ENCODE assay signal across 9 mouse cellular contexts in genomic region chr9:15939594-15939993, GRCm38 (mm10).
DNase-seq lines count a peak whose midpoint lies in the region; ATAC-seq and TF ChIP-seq lines count a peak whose summit lies in the region.
"Had no signal": no experiment of that assay in that cellular context is flagged by ENCODE, and none has a peak within 500 bp of the region (broad histone marks: within the 10 kb centered on the region; RNA-seq: fewer than 3 reads in every experiment).

No protein-coding gene starts in this region.

- ATAC-seq in intestine, postnatal 0 days: no peak
- ATAC-seq in intestine, embryonic 15.5 days: no peak
- no peak for ATAC-seq in CD4-positive, CD25-positive, alpha-beta regulatory T cell, adult 4 months

- H3K9me3 ChIP-seq in intestine, postnatal 0 days (ENCODE audit: control insufficient read depth): no peaks in the 10 kb centered on the region
- H3K9me3 ChIP-seq in intestine, embryonic 15.5 days: no peaks in the 10 kb centered on the region
- H3K9me3 ChIP-seq in ES-Bruce4 (replicated peaks; ENCODE audit: control insufficient read depth, insufficient read depth, low read length, poor library complexity, severe bottlenecking): no peaks in the 10 kb centered on the region

- H3K4me1 ChIP-seq in intestine, postnatal 0 days (replicated peaks; ENCODE audit: control insufficient read depth, insufficient read depth, low read length): no peaks in the 10 kb centered on the region
- no peaks in the 10 kb centered on the region for H3K4me1 ChIP-seq in intestine, embryonic 15.5 days (replicated peaks)
- no peaks in the 10 kb centered on the region for H3K4me1 ChIP-seq in ES-Bruce4 (ENCODE audit: control insufficient read depth, insufficient read depth, low read length)

- no peak overlapping the region for H3K4me3 ChIP-seq in intestine, postnatal 0 days (ENCODE audit: low read depth, low read length)
- H3K4me3 ChIP-seq in intestine, embryonic 15.5 days (replicated peaks): no peak overlapping the region
- no peak overlapping the region for H3K4me3 ChIP-seq in ES-Bruce4 (ENCODE audit: low read depth, low read length)

- H3K9ac ChIP-seq in intestine, postnatal 0 days (ENCODE audit: low read depth, low read length): no peak overlapping the region
- no peak overlapping the region for H3K9ac ChIP-seq in intestine, embryonic 15.5 days
- H3K9ac ChIP-seq in ES-Bruce4 (ENCODE audit: low read depth, poor library complexity, severe bottlenecking): no peak overlapping the region

- no peak for TF ChIP-seq POLR2A in ES-Bruce4 (IDR thresholded peaks at IDR 0.05; ENCODE audit: insufficient read depth, low read length)

- no peaks in the 10 kb centered on the region for H3K36me3 ChIP-seq in intestine, postnatal 0 days (ENCODE audit: control insufficient read depth, insufficient read depth)
- H3K36me3 ChIP-seq in intestine, embryonic 15.5 days: no peaks in the 10 kb centered on the region
- no peaks in the 10 kb centered on the region for H3K36me3 ChIP-seq in ES-Bruce4 (ENCODE audit: control insufficient read depth, insufficient read depth, low read length, poor library complexity, severe bottlenecking)

- H3K4me2 ChIP-seq in intestine, postnatal 0 days (replicated peaks; ENCODE audit: low read depth): no peak overlapping the region
- no peak overlapping the region for H3K4me2 ChIP-seq in intestine, embryonic 15.5 days (replicated peaks)

- TF ChIP-seq CTCF in intestine, postnatal 0 days (IDR thresholded peaks at IDR 0.05; ENCODE audit: low read depth): peak; percentile 63
- TF ChIP-seq CTCF in ES-Bruce4 (IDR thresholded peaks at IDR 0.05; ENCODE audit: low read depth, low read length): peak; percentile 5

- H3K27ac ChIP-seq in intestine, postnatal 0 days (ENCODE audit: low read depth, low read length): no peak overlapping the region
- H3K27ac ChIP-seq in intestine, embryonic 15.5 days: no peak overlapping the region
- H3K27ac ChIP-seq in ES-Bruce4 (ENCODE audit: insufficient read depth, low read length): no peak overlapping the region

- WGBS in intestine, postnatal 0 days: 68% methylated on average over 2 of the region's 2 CpGs
- WGBS in intestine, embryonic 15.5 days: 56% methylated on average over 2 of the region's 2 CpGs

- TF ChIP-seq EP300 in ES-Bruce4 (IDR thresholded peaks at IDR 0.05; ENCODE audit: insufficient read depth, low read depth, low read length): no peak

- DNase-seq in 3T3-L1 (ENCODE audit: low read depth, low spot score): peak; percentile 1
- DNase-seq in embryo, embryonic 10.5 days (ENCODE audit: low spot score): peak; percentile 51
- DNase-seq in ovary, postnatal 36 days (ENCODE audit: low spot score): no peak
- DNase-seq in right cerebral cortex, postnatal 36 days (ENCODE audit: low spot score in 2 of 2): no peak
- DNase-seq: right cerebral cortex, postnatal 4 days had no signal

- no peaks in the 10 kb centered on the region for H3K27me3 ChIP-seq in intestine, postnatal 0 days (replicated peaks; ENCODE audit: control insufficient read depth, insufficient read depth, low read length)
- no peaks in the 10 kb centered on the region for H3K27me3 ChIP-seq in intestine, embryonic 15.5 days (replicated peaks)
- H3K27me3 ChIP-seq in ES-Bruce4 (ENCODE audit: control insufficient read depth, insufficient read depth, low read length, poor library complexity, severe bottlenecking): no peaks in the 10 kb centered on the region

Comparison
In these comparisons a context has a peak if more than half of its experiments do, and no peak if none do; other contexts are left out.
1. DNase-seq: peak in 3T3-L1 (single experiment) and embryo, embryonic 10.5 days (single experiment); none in ovary, postnatal 36 days (single experiment) and right cerebral cortex, postnatal 36 days (0 of 2).